Mouse (Mus musculus): ENCODE data around the gene Slc2a4. TPM values are rescaled to one million over a fixed set of nuclear protein-coding genes. Genes with fewer than 3 reads are reported as not detected.

The Slc2a4 gene
- polyA plus RNA-seq, 1 experiment from 2014 or later: 4.7 TPM

- under 1% methylated on average over 29 of the region's 29 CpGs for WGBS
- 0 out of 2 replicates have a peak overlapping the region, but pooled peaks have one; percentile 34 for H3K27ac ChIP-seq (ENCODE audit: low read depth, low read length)
- H3K4me3 ChIP-seq (ENCODE audit: low read length): peak overlapping the region; percentile 50
- peak overlapping the region; percentile 59 for H3K9ac ChIP-seq (ENCODE audit: low read depth, low read length)
- peak overlapping the region; percentile 65 for H3K4me2 ChIP-seq (ENCODE audit: low read length)
- H3K9me3 ChIP-seq (ENCODE audit: control insufficient read depth, low read length): no peaks in the 10 kb centered on the region
- no peaks in the 10 kb centered on the region for H3K36me3 ChIP-seq (ENCODE audit: control insufficient read depth, insufficient read depth, low read length)
- H3K27me3 ChIP-seq (replicated peaks; ENCODE audit: control insufficient read depth, insufficient read depth, low read length): peaks cover 3% of the 10 kb centered on the region
- H3K4me1 ChIP-seq (ENCODE audit: control insufficient read depth, insufficient read depth, low read depth, low read length): peaks cover 8% of the 10 kb centered on the region
- ATAC-seq: peak; percentile 68
Measured at GRCm38 (mm10) chr11:69947337-69948065, 487 bp downstream of the Slc2a4 start.

- Histone ChIP-seq H3K4me3 (ENCODE audit: low read length) (no peak overlapping the region), H3K36me3 (ENCODE audit: control insufficient read depth, insufficient read depth, low read length) (no peaks in the 10 kb centered on the region), H3K27me3 (replicated peaks; ENCODE audit: control insufficient read depth, insufficient read depth, low read length) (peaks cover 3% of the 10 kb centered on the region), H3K27ac (ENCODE audit: low read depth, low read length) (no peak overlapping the region), H3K9me3 (ENCODE audit: control insufficient read depth, low read length) (no peaks in the 10 kb centered on the region), H3K4me2 (ENCODE audit: low read length) (no peak overlapping the region), H3K4me1 (ENCODE audit: control insufficient read depth, insufficient read depth, low read depth, low read length) (peaks cover 8% of the 10 kb centered on the region), H3K9ac (ENCODE audit: low read depth, low read length) (no peak overlapping the region)
- ATAC-seq: no peak
- WGBS: 89% methylated on average over 18 of the region's 18 CpGs
Measured at GRCm38 (mm10) chr11:69945997-69946891, 1.7 kb downstream of the Slc2a4 start.

- Histone ChIP-seq H3K27ac (ENCODE audit: low read depth, low read length) (no peak overlapping the region), H3K4me3 (ENCODE audit: low read length) (no peak overlapping the region), H3K36me3 (ENCODE audit: control insufficient read depth, insufficient read depth, low read length) (no peaks in the 10 kb centered on the region), H3K9me3 (ENCODE audit: control insufficient read depth, low read length) (no peaks in the 10 kb centered on the region), H3K4me1 (ENCODE audit: control insufficient read depth, insufficient read depth, low read depth, low read length) (peaks cover 8% of the 10 kb centered on the region), H3K9ac (ENCODE audit: low read depth, low read length) (no peak overlapping the region), H3K27me3 (replicated peaks; ENCODE audit: control insufficient read depth, insufficient read depth, low read length) (peaks cover 3% of the 10 kb centered on the region), H3K4me2 (ENCODE audit: low read length) (no peak overlapping the region)
- no peak for ATAC-seq
- 77% methylated on average over 13 of the region's 13 CpGs for WGBS
Measured at GRCm38 (mm10) chr11:69945216-69945615, 2.8 kb downstream of the Slc2a4 start.

DNA sequence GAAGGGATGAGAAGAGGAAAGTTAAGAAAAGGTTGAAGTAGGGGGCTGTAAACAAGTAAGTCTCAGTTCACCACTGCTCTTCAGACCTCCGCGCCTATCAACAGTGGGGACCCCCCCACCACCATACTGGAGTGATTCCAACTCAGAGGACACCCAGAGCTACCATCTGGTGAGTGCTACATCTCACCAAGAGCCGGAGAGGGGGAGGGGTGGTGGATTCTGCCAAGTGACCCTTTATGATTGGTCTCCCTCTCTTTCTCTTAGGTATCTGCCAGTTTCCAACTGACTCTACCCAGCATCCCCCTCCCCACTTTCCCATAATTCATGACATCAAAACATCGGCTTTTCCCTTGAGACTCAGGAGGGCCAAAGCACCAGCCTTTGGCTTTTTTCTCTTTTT lies 7.0 kb downstream of the Slc2a4 start:
- no peak overlapping the region for H3K27ac ChIP-seq (ENCODE audit: low read depth, low read length)
- H3K9ac ChIP-seq (ENCODE audit: low read depth, low read length): no peak overlapping the region
- peaks cover 10% of the 10 kb centered on the region for H3K4me1 ChIP-seq (ENCODE audit: control insufficient read depth, insufficient read depth, low read depth, low read length)
- 80% methylated on average over 4 of the region's 4 CpGs for WGBS
- peaks cover 11% of the 10 kb centered on the region for H3K27me3 ChIP-seq (replicated peaks; ENCODE audit: control insufficient read depth, insufficient read depth, low read length)
- no peaks in the 10 kb centered on the region for H3K9me3 ChIP-seq (ENCODE audit: control insufficient read depth, low read length)
- no peak overlapping the region for H3K4me3 ChIP-seq (ENCODE audit: low read length)
- no peak overlapping the region for H3K4me2 ChIP-seq (ENCODE audit: low read length)
- ATAC-seq: no peak
- no peaks in the 10 kb centered on the region for H3K36me3 ChIP-seq (ENCODE audit: control insufficient read depth, insufficient read depth, low read length)

GRCm38 (mm10) chr11:69939731-69940130 lies 8.3 kb downstream of the Slc2a4 start:
- Histone ChIP-seq H3K9me3 (ENCODE audit: control insufficient read depth, low read length) (no peaks in the 10 kb centered on the region), H3K36me3 (ENCODE audit: control insufficient read depth, insufficient read depth, low read length) (no peaks in the 10 kb centered on the region), H3K9ac (ENCODE audit: low read depth, low read length) (no peak overlapping the region), H3K4me2 (ENCODE audit: low read length) (no peak overlapping the region), H3K27me3 (replicated peaks; ENCODE audit: control insufficient read depth, insufficient read depth, low read length) (peaks cover 11% of the 10 kb centered on the region), H3K27ac (ENCODE audit: low read depth, low read length) (no peak overlapping the region), H3K4me3 (ENCODE audit: low read length) (no peak overlapping the region), H3K4me1 (ENCODE audit: control insufficient read depth, insufficient read depth, low read depth, low read length) (peaks cover 15% of the 10 kb centered on the region)
- ATAC-seq: no peak
- WGBS: 95% methylated on average over 17 of the region's 17 CpGs

DNA sequence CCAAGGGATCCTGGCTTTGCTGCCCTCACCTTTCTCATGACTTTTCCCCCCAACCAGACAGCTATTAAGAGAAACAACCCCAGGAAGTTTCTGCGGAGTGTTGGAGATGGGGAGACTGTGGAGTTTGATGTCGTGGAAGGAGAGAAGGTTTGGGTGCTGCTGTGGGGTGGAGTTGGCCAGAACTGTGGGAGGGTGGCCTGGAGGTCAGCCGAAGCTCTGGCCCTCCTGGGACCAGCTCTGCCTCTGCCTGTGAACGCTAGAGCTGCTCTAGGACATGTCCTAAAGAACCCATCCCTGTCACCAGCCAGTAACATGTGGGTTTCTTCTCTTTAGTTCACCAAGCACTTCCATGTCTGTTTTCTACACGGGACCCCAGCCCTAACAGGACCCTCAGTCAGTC lies 8.8 kb downstream of the Slc2a4 start:
- Histone ChIP-seq H3K4me2 (ENCODE audit: low read length) (no peak overlapping the region), H3K27ac (ENCODE audit: low read depth, low read length) (no peak overlapping the region), H3K4me3 (ENCODE audit: low read length) (no peak overlapping the region), H3K9me3 (ENCODE audit: control insufficient read depth, low read length) (no peaks in the 10 kb centered on the region), H3K4me1 (ENCODE audit: control insufficient read depth, insufficient read depth, low read depth, low read length) (peaks cover 15% of the 10 kb centered on the region), H3K36me3 (ENCODE audit: control insufficient read depth, insufficient read depth, low read length) (no peaks in the 10 kb centered on the region), H3K9ac (ENCODE audit: low read depth, low read length) (no peak overlapping the region), H3K27me3 (replicated peaks; ENCODE audit: control insufficient read depth, insufficient read depth, low read length) (peaks cover 11% of the 10 kb centered on the region)
- 67% methylated on average over 5 of the region's 5 CpGs for WGBS
- no peak for ATAC-seq

GRCm38 (mm10) chr11:69938401-69938979 lies 9.5 kb downstream of the Slc2a4 start:
- no peak for ATAC-seq
- Histone ChIP-seq H3K9me3 (ENCODE audit: control insufficient read depth, low read length) (no peaks in the 10 kb centered on the region), H3K4me1 (ENCODE audit: control insufficient read depth, insufficient read depth, low read depth, low read length) (peaks cover 15% of the 10 kb centered on the region), H3K27me3 (replicated peaks; ENCODE audit: control insufficient read depth, insufficient read depth, low read length) (peaks cover 11% of the 10 kb centered on the region), H3K4me2 (ENCODE audit: low read length) (no peak overlapping the region), H3K36me3 (ENCODE audit: control insufficient read depth, insufficient read depth, low read length) (no peaks in the 10 kb centered on the region), H3K4me3 (ENCODE audit: low read length) (no peak overlapping the region), H3K9ac (ENCODE audit: low read depth, low read length) (no peak overlapping the region), H3K27ac (ENCODE audit: low read depth, low read length) (no peak overlapping the region)
- 32% methylated on average over 9 of the region's 9 CpGs for WGBS

DNA sequence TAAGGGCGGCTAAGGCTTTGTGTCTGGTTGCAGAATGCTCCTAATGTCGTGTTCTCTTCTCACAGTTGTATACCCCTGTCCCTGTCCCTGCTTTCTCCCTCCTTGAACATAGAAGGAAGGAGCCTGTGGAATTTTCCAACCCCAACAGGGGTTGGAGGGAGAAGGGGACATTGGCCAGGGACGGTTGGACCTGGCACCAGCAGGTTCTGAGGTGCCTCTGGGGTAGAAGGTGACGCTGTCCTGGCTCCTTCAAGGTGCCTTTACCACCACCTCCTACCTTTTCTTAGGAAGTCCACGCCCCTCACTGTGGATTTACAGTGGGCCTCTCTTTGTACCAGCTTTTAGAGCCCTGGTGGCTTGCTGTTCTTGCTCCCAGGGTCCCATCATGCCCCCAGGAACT lies 10.2 kb downstream of the Slc2a4 start:
- Histone ChIP-seq H3K27ac (ENCODE audit: low read depth, low read length) (no peak overlapping the region), H3K27me3 (replicated peaks; ENCODE audit: control insufficient read depth, insufficient read depth, low read length) (peaks cover 11% of the 10 kb centered on the region)
- 76% methylated on average over 5 of the region's 5 CpGs for WGBS

GRCm38 (mm10) chr11:69937385-69937784 lies 10.6 kb downstream of the Slc2a4 start:
- Histone ChIP-seq H3K9ac (ENCODE audit: low read depth, low read length) (no peak overlapping the region), H3K9me3 (ENCODE audit: control insufficient read depth, low read length) (no peaks in the 10 kb centered on the region), H3K27ac (ENCODE audit: low read depth, low read length) (no peak overlapping the region), H3K4me2 (ENCODE audit: low read length) (no peak overlapping the region), H3K4me1 (ENCODE audit: control insufficient read depth, insufficient read depth, low read depth, low read length) (peaks cover 15% of the 10 kb centered on the region), H3K4me3 (ENCODE audit: low read length) (no peak overlapping the region), H3K27me3 (replicated peaks; ENCODE audit: control insufficient read depth, insufficient read depth, low read length) (peaks cover 11% of the 10 kb centered on the region), H3K36me3 (ENCODE audit: control insufficient read depth, insufficient read depth, low read length) (no peaks in the 10 kb centered on the region)
- WGBS: 60% methylated on average over 4 of the region's 4 CpGs
- no peak for ATAC-seq

More for the DNA sequence above, 10.2 kb downstream of the Slc2a4 start:
- Histone ChIP-seq H3K4me3 (ENCODE audit: low read length) (no peak overlapping the region), H3K9ac (ENCODE audit: low read depth, low read length) (no peak overlapping the region), H3K4me2 (ENCODE audit: low read length) (no peak overlapping the region), H3K4me1 (ENCODE audit: control insufficient read depth, insufficient read depth, low read depth, low read length) (peaks cover 15% of the 10 kb centered on the region), H3K9me3 (ENCODE audit: control insufficient read depth, low read length) (no peaks in the 10 kb centered on the region), H3K36me3 (ENCODE audit: control insufficient read depth, insufficient read depth, low read length) (no peaks in the 10 kb centered on the region)
- no peak for ATAC-seq

All from hindbrain, embryonic 16.5 days (tissue).